Mouse (Mus musculus) bone marrow, adult 2 months (tissue): ENCODE results near the gene Wdr86.

Experiments
- CTCF ChIP-seq: fragments of 200-500 bp; IDR thresholded peaks from 2 replicates; pipeline ENCODE4 v1.5.1; 2011; ENCODE audit warnings: low read length, control low read depth; ENCODE audit not compliant: control insufficient read depth, insufficient read depth
- POLR2A ChIP-seq: fragments of 200-500 bp; IDR thresholded peaks from 2 replicates; pipeline ENCODE4 v1.6.1; 2011; ENCODE audit warnings: low read depth, mild to moderate bottlenecking, control low read depth, low read length, borderline replicate concordance; ENCODE audit not compliant: control insufficient read depth

GRCm38 (mm10) chr5:24701271-24701670, 29.3 kb downstream of the Wdr86 start:
- TF ChIP-seq POLR2A (no peak), CTCF (no peak)
